Mouse (Mus musculus) MN1 (cell line): ENCODE results near the gene Olfr64.
A peak's percentile ranks its signal among the peaks of the same experiment; 100 is the strongest.

ENCODE experiments used
- DNase-seq: peaks from one replicate; pipeline ENCODE4 v3.0.0-alpha.2; 2016; ENCODE audit warnings: low spot score

Olfr64 gene

GRCm38 (mm10) chr7:103894385-103894784, at the start of gene Olfr64:
Gene Olfr64, minus strand, starts transcription at chr7:103894485.
- DNase-seq = no peak

GRCm38 (mm10) chr7:103942730-103943129, 48.4 kb upstream of the Olfr64 start:
- peak; percentile 58 for DNase-seq

- no peak for DNase-seq
Measured at GRCm38 (mm10) chr7:103934264-103934663, 40.0 kb upstream of the Olfr64 start, which contains the start of gene Olfr632. Gene Olfr632, plus strand, starts transcription at chr7:103934347.

- DNase-seq = no peak
Measured at GRCm38 (mm10) chr7:103928525-103928924, 34.2 kb upstream of the Olfr64 start, which contains the start of gene Olfr631. Gene Olfr631, plus strand, starts transcription at chr7:103928825.

GRCm38 (mm10) chr7:103915338-103915737, 21.1 kb upstream of the Olfr64 start:
- DNase-seq = no peak

GRCm38 (mm10) chr7:103912969-103913511, 18.8 kb upstream of the Olfr64 start:
- DNase-seq = no peak

- no peak for DNase-seq
Measured at GRCm38 (mm10) chr7:103910047-103910446, 15.8 kb upstream of the Olfr64 start.

- DNase-seq = no peak
Measured at GRCm38 (mm10) chr7:103903187-103903586, 8.9 kb upstream of the Olfr64 start, which contains the start of gene Olfr65. Gene Olfr65, plus strand, starts transcription at chr7:103903487.

GRCm38 (mm10) chr7:103886152-103886551, 8.1 kb downstream of the Olfr64 start, which contains the start of gene Olfr66:
Gene Olfr66, minus strand, starts transcription at chr7:103886252.
- no peak for DNase-seq

- no peak for DNase-seq
Measured at GRCm38 (mm10) chr7:103877093-103877492, 17.2 kb downstream of the Olfr64 start.

- DNase-seq = no peak
Measured at GRCm38 (mm10) chr7:103874451-103874850, 19.8 kb downstream of the Olfr64 start.

- DNase-seq = no peak
Measured at GRCm38 (mm10) chr7:103873064-103873463, 21.2 kb downstream of the Olfr64 start.

GRCm38 (mm10) chr7:103870667-103871066, 23.6 kb downstream of the Olfr64 start:
- DNase-seq = no peak

- DNase-seq = no peak
Measured at GRCm38 (mm10) chr7:103865716-103866115, 28.6 kb downstream of the Olfr64 start.

GRCm38 (mm10) chr7:103861531-103861930, 32.8 kb downstream of the Olfr64 start:
- no peak for DNase-seq

GRCm38 (mm10) chr7:103860855-103861254, 33.4 kb downstream of the Olfr64 start:
- peak; percentile 46 for DNase-seq

GRCm38 (mm10) chr7:103859076-103859475, 35.2 kb downstream of the Olfr64 start:
- DNase-seq = no peak

GRCm38 (mm10) chr7:103854669-103855068, 39.6 kb downstream of the Olfr64 start:
- DNase-seq = no peak

GRCm38 (mm10) chr7:103853090-103853489, 41.2 kb downstream of the Olfr64 start, which contains the start of gene Hbb-y:
Gene Hbb-y, minus strand, starts transcription at chr7:103853216.
- no peak for DNase-seq

GRCm38 (mm10) chr7:103844525-103845325, 49.6 kb downstream of the Olfr64 start:
- no peak for DNase-seq

- DNase-seq = no peak
Measured at GRCm38 (mm10) chr7:103843034-103843433, 51.3 kb downstream of the Olfr64 start, which contains the start of gene Hbb-bh1. Gene Hbb-bh1, minus strand, starts transcription at chr7:103843164.

- DNase-seq = no peak
Measured at GRCm38 (mm10) chr7:103840268-103840667, 54.0 kb downstream of the Olfr64 start, which contains the start of gene Hbb-bh2. Gene Hbb-bh2, minus strand, starts transcription at chr7:103840520.
